ENCODE assay signal across 12 mouse cellular contexts in genomic region chr13:37579775-37580174, GRCm38 (mm10).
A peak's percentile ranks its signal among the peaks of the same experiment; 100 is the strongest.
DNase-seq lines count a peak whose midpoint lies in the region; ATAC-seq lines count a peak whose summit lies in the region.
"Had no signal": no experiment of that assay in that cellular context is flagged by ENCODE, and none has a peak within 500 bp of the region (broad histone marks: within the 10 kb centered on the region; RNA-seq: fewer than 3 reads in every experiment).

No protein-coding gene starts in this region.

- no peak overlapping the region for H3K4me3 ChIP-seq in heart, embryonic 11.5 days (ENCODE audit: low read depth, low read length)
- no peak overlapping the region for H3K4me3 ChIP-seq in embryonic facial prominence, embryonic 15.5 days (replicated peaks)
- no peak overlapping the region for H3K4me3 ChIP-seq in neural tube, embryonic 14.5 days (ENCODE audit: low read depth, low read length)
- H3K4me3 ChIP-seq in intestine, embryonic 15.5 days (replicated peaks) = no peak overlapping the region
- H3K4me3 ChIP-seq: myocyte had no signal

- H3K27me3 ChIP-seq in heart, embryonic 11.5 days (ENCODE audit: control insufficient read depth, insufficient read depth, low read length) = no peaks in the 10 kb centered on the region
- no peaks in the 10 kb centered on the region for H3K27me3 ChIP-seq in embryonic facial prominence, embryonic 15.5 days
- H3K27me3 ChIP-seq in neural tube, embryonic 14.5 days (ENCODE audit: control insufficient read depth, insufficient read depth, low read length) = no peaks in the 10 kb centered on the region
- H3K27me3 ChIP-seq in intestine, embryonic 15.5 days (replicated peaks) = no peaks in the 10 kb centered on the region

- DNase-seq in heart, adult 11 months = peak; percentile 86
- peak; percentile 24 to 36 for DNase-seq in layer of hippocampus, postnatal 36 days
- DNase-seq in gastrocnemius, postnatal 10 days = no peak
- no peak for DNase-seq in left cerebral cortex, postnatal 36 days (ENCODE audit: low spot score in 2 of 2)
- DNase-seq: B cell, adult 2 months; kidney, adult 8-10 months; lung, adult 18-20 months had no signal

- no peak overlapping the region for H3K27ac ChIP-seq in heart, embryonic 11.5 days (ENCODE audit: low read depth, low read length)
- no peak overlapping the region; the same call in 1 of the 2 replicates for H3K27ac ChIP-seq in embryonic facial prominence, embryonic 15.5 days (replicated peaks)
- peak overlapping the region; percentile 40; the same call in 1 of the 2 replicates for H3K27ac ChIP-seq in neural tube, embryonic 14.5 days (ENCODE audit: low read depth, low read length)
- no peak overlapping the region for H3K27ac ChIP-seq in intestine, embryonic 15.5 days

- WGBS in heart, embryonic 11.5 days (ENCODE audit: insufficient replicate concordance) = 62% methylated on average over 11 of the region's 11 CpGs
- 29% methylated on average over 11 of the region's 11 CpGs for WGBS in embryonic facial prominence, embryonic 15.5 days
- WGBS in neural tube, embryonic 14.5 days = 30% methylated on average over 11 of the region's 11 CpGs
- 62% methylated on average over 11 of the region's 11 CpGs for WGBS in intestine, embryonic 15.5 days

- intact Hi-C loops in left cerebral cortex, postnatal 36 days (cut with DNase I) = no loop called here

- no peaks in the 10 kb centered on the region for H3K36me3 ChIP-seq in heart, embryonic 11.5 days (ENCODE audit: control insufficient read depth, insufficient read depth, low read length)
- H3K36me3 ChIP-seq in embryonic facial prominence, embryonic 15.5 days = no peaks in the 10 kb centered on the region
- H3K36me3 ChIP-seq in neural tube, embryonic 14.5 days (ENCODE audit: control insufficient read depth, insufficient read depth, low read length) = no peaks in the 10 kb centered on the region
- no peaks in the 10 kb centered on the region for H3K36me3 ChIP-seq in intestine, embryonic 15.5 days

- no peaks in the 10 kb centered on the region for H3K9me3 ChIP-seq in heart, embryonic 11.5 days (replicated peaks; ENCODE audit: control insufficient read depth, low read length)
- H3K9me3 ChIP-seq in embryonic facial prominence, embryonic 15.5 days (replicated peaks) = no peaks in the 10 kb centered on the region
- no peaks in the 10 kb centered on the region for H3K9me3 ChIP-seq in neural tube, embryonic 14.5 days (ENCODE audit: control insufficient read depth, low read length)
- no peaks in the 10 kb centered on the region for H3K9me3 ChIP-seq in intestine, embryonic 15.5 days

- no peak for ATAC-seq in heart, embryonic 11.5 days (replicated peaks; ENCODE audit: insufficient number of reproducible peaks, low FRiP score, low TSS enrichment)
- peak; percentile 77 for ATAC-seq in embryonic facial prominence, embryonic 15.5 days (ENCODE audit: insufficient number of reproducible peaks, low FRiP score, low TSS enrichment, low read depth)
- ATAC-seq in neural tube, embryonic 14.5 days (ENCODE audit: low read depth) = peak; percentile 60; the same call in 1 of the 2 replicates
- ATAC-seq in intestine, embryonic 15.5 days = no peak

- H3K9ac ChIP-seq in heart, embryonic 11.5 days (ENCODE audit: low read depth, low read length) = no peak overlapping the region
- no peak overlapping the region for H3K9ac ChIP-seq in embryonic facial prominence, embryonic 15.5 days
- H3K9ac ChIP-seq in neural tube, embryonic 14.5 days (replicated peaks; ENCODE audit: low read depth, low read length) = no peak overlapping the region
- no peak overlapping the region for H3K9ac ChIP-seq in intestine, embryonic 15.5 days

- H3K4me1 ChIP-seq in heart, embryonic 11.5 days (ENCODE audit: control insufficient read depth, insufficient read depth, low read length) = no peaks in the 10 kb centered on the region
- H3K4me1 ChIP-seq in embryonic facial prominence, embryonic 15.5 days = peaks cover 4% of the 10 kb centered on the region
- no peaks in the 10 kb centered on the region for H3K4me1 ChIP-seq in neural tube, embryonic 14.5 days (ENCODE audit: control insufficient read depth, insufficient read depth, low read length)
- no peaks in the 10 kb centered on the region for H3K4me1 ChIP-seq in intestine, embryonic 15.5 days (replicated peaks)

- no peak overlapping the region for H3K4me2 ChIP-seq in heart, embryonic 11.5 days
- H3K4me2 ChIP-seq in embryonic facial prominence, embryonic 15.5 days (replicated peaks) = peak overlapping the region; percentile 11; the same call in 1 of the 2 replicates
- H3K4me2 ChIP-seq in neural tube, embryonic 14.5 days (ENCODE audit: low read depth, low read length) = 0 out of 2 replicates have a peak overlapping the region, but pooled peaks have one; percentile 6
- H3K4me2 ChIP-seq in intestine, embryonic 15.5 days (replicated peaks) = no peak overlapping the region

Comparison
In these comparisons a context has a peak if more than half of its experiments do, and no peak if none do; other contexts are left out.
1. DNase-seq: peak in heart, adult 11 months (single experiment) and layer of hippocampus, postnatal 36 days (2 of 2); none in gastrocnemius, postnatal 10 days (single experiment) and left cerebral cortex, postnatal 36 days (0 of 2).
2. ATAC-seq: peak in embryonic facial prominence, embryonic 15.5 days (single experiment) and neural tube, embryonic 14.5 days (single experiment); none in heart, embryonic 11.5 days (single experiment) and intestine, embryonic 15.5 days (single experiment).
3. H3K4me2 ChIP-seq: peak in embryonic facial prominence, embryonic 15.5 days (single experiment) and neural tube, embryonic 14.5 days (single experiment); none in heart, embryonic 11.5 days (single experiment) and intestine, embryonic 15.5 days (single experiment).